Mouse (Mus musculus) limb, embryonic 14.5 days (tissue): ENCODE measurements around the gene Cish. TPM values are rescaled to one million over a fixed set of nuclear protein-coding genes. Genes with fewer than 3 reads are reported as not detected.
A peak's percentile ranks its signal among the peaks of the same experiment; 100 is the strongest.

ENCODE experiments used
- ATAC-seq: fragments of 200-750 bp; cut with Nextera tagmentation; 2 replicates; pipeline ENCODE4 v1.8.0; 2017; ENCODE audit warnings: low read depth, moderate number of reproducible peaks, moderate TSS enrichment; ENCODE audit not compliant: low FRiP score
- DNase-seq: peaks from one replicate; pipeline ENCODE4 v3.0.0-alpha.2; 2015; ENCODE audit warnings: low spot score
- H3K27ac ChIP-seq: fragments of 300-500 bp; sonication (generic); replicated peaks from 2 replicates; pipeline ENCODE4 v1.5.1; 2014; ENCODE audit warnings: low read depth, mild to moderate bottlenecking, low read length, moderate library complexity, mixed read lengths
- H3K27me3 ChIP-seq: fragments of 300-500 bp; sonication (generic); 2 replicates; pipeline ENCODE4 v1.6.1; 2014; ENCODE audit warnings: low read length, mixed read lengths; ENCODE audit not compliant: control insufficient read depth, insufficient read depth
- H3K36me3 ChIP-seq: fragments of 300-500 bp; sonication (generic); 2 replicates; pipeline ENCODE4 v1.6.1; 2014; ENCODE audit warnings: mild to moderate bottlenecking, low read length, moderate library complexity, mixed read lengths; ENCODE audit not compliant: control insufficient read depth, insufficient read depth
- H3K4me1 ChIP-seq: fragments of 300-500 bp; sonication (generic); 2 replicates; pipeline ENCODE4 v1.6.1; 2014; ENCODE audit warnings: antibody characterized with exemption, low read length, mixed read lengths; ENCODE audit not compliant: control insufficient read depth, insufficient read depth
- H3K4me2 ChIP-seq: fragments of 300-500 bp; sonication (generic); replicated peaks from 2 replicates; pipeline ENCODE4 v1.6.1; 2014; ENCODE audit warnings: low read depth, mild to moderate bottlenecking, low read length, moderate library complexity; ENCODE audit not compliant: severe bottlenecking
- H3K4me3 ChIP-seq: fragments of 300-500 bp; sonication (generic); replicated peaks from 2 replicates; pipeline ENCODE4 v1.5.1; 2014; ENCODE audit warnings: low read length
- H3K9ac ChIP-seq: fragments of 300-500 bp; sonication (generic); 2 replicates; pipeline ENCODE4 v1.6.1; 2014; ENCODE audit warnings: mild to moderate bottlenecking, low read depth, low read length, moderate library complexity; ENCODE audit not compliant: severe bottlenecking
- H3K9me3 ChIP-seq: fragments of 300-500 bp; sonication (generic); 2 replicates; pipeline ENCODE4 v1.6.1; 2016; ENCODE audit warnings: low read length; ENCODE audit not compliant: control insufficient read depth
- POLR2A ChIP-seq: fragments of 200-500 bp; IDR thresholded peaks from 2 replicates; pipeline ENCODE4 v1.8.0; 2012; ENCODE audit warnings: inconsistent platforms, mild to moderate bottlenecking, moderate library complexity, borderline replicate concordance; ENCODE audit not compliant: insufficient read depth, insufficient read length; ENCODE audit errors: extremely low read depth
- WGBS: fragments of 180-500 bp; shearing (Covaris S2); extraction: QIAGEN DNeasy Blood & Tissue Kit; methylation state at CpG from one replicate; pipeline ENCODE4 v1.1.7; 2014; 5-methylcytosine and 5-hydroxymethylcytosine counted together
- polyA plus RNA-seq, 2 experiments: library from polyadenylated mRNA; depleted of rRNA in 1 of 2; stranded (reverse) in 1 of 2; unstranded in 1 of 2; fragments of >200 nt; fragmentation: Nextera tagmentation in 1 of 2; extraction: Ambion mirVana in 1 of 2; gene quantifications; 2 replicates each; pipeline versions ENCODE4 v1.2.1 to v1.2.3; 2012 to 2014

Cish gene
- polyA plus RNA-seq, 2 experiments: 5.6 to 8.4 TPM

GRCm38 (mm10) chr9:107312811-107313584 is 17.2 kb downstream of the Cish start:
- Histone ChIP-seq H3K9me3 (no peaks in the 10 kb centered on the region), H3K27ac (no peak overlapping the region), H3K27me3 (no peaks in the 10 kb centered on the region), H3K4me3 (no peak overlapping the region), H3K4me1 (no peaks in the 10 kb centered on the region), H3K4me2 (no peak overlapping the region), H3K36me3 (no peaks in the 10 kb centered on the region), H3K9ac (no peak overlapping the region)
- TF ChIP-seq POLR2A: no peak
- ATAC-seq (no peak), DNase-seq (no peak)
- WGBS: 65% methylated on average over 10 of the region's 10 CpGs

- H3K27ac ChIP-seq: no peak overlapping the region
- ATAC-seq (no peak), DNase-seq (no peak)
- no peaks in the 10 kb centered on the region for H3K4me1 ChIP-seq
- H3K4me3 ChIP-seq: no peak overlapping the region
- H3K27me3 ChIP-seq: no peaks in the 10 kb centered on the region
- 81% methylated on average over 3 of the region's 3 CpGs for WGBS
- no peak for TF ChIP-seq POLR2A
- H3K4me2 ChIP-seq: no peak overlapping the region
- H3K9me3 ChIP-seq: no peaks in the 10 kb centered on the region
- no peaks in the 10 kb centered on the region for H3K36me3 ChIP-seq
- H3K9ac ChIP-seq: no peak overlapping the region
Observed at GRCm38 (mm10) chr9:107313926-107314325, 18.1 kb downstream of the Cish start.

GRCm38 (mm10) chr9:107315791-107316190 is 20.0 kb downstream of the Cish start:
- 71% methylated on average over 2 of the region's 2 CpGs for WGBS
- Histone ChIP-seq H3K27ac (no peak overlapping the region), H3K4me1 (no peaks in the 10 kb centered on the region), H3K9ac (no peak overlapping the region), H3K27me3 (no peaks in the 10 kb centered on the region), H3K9me3 (no peaks in the 10 kb centered on the region), H3K4me3 (no peak overlapping the region), H3K36me3 (no peaks in the 10 kb centered on the region), H3K4me2 (no peak overlapping the region)
- no peak for DNase-seq
- ATAC-seq: no peak
- TF ChIP-seq POLR2A: no peak

DNA sequence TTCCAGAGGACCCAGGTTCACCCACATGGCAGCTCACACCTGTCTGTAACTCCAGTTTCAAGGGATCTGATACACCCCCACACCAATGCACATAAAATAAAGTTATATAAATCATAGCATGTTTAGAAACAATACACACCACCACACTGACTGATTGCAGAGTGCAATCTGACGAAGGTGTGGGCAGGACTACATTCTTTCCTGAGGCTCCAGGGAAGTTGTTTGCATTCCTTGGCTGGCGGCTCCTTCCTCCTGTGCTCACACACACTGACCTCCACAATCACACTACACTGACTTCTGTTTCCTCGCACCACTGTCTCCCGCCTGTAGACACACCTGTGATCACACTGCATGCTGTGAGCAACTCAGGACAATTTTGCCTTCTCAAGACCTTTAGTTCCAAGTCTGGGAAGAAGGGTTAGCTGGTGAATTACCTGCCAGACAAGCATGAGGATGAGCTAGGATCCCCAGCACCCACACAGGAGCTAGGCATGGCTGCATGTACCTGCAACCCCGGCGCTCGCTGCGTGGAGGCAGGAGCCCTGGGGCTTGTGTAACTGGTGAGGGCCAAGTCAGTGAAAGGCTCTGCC is 26.7 kb downstream of the Cish start:
- no peak for TF ChIP-seq POLR2A
- Histone ChIP-seq H3K9ac (no peak overlapping the region), H3K4me1 (no peaks in the 10 kb centered on the region; the same call in 1 of the 2 replicates), H3K27ac (no peak overlapping the region), H3K27me3 (no peaks in the 10 kb centered on the region), H3K9me3 (no peaks in the 10 kb centered on the region), H3K4me2 (no peak overlapping the region), H3K36me3 (no peaks in the 10 kb centered on the region), H3K4me3 (no peak overlapping the region)
- DNase-seq: no peak
- 77% methylated on average over 8 of the region's 8 CpGs for WGBS
- ATAC-seq: no peak

DNA sequence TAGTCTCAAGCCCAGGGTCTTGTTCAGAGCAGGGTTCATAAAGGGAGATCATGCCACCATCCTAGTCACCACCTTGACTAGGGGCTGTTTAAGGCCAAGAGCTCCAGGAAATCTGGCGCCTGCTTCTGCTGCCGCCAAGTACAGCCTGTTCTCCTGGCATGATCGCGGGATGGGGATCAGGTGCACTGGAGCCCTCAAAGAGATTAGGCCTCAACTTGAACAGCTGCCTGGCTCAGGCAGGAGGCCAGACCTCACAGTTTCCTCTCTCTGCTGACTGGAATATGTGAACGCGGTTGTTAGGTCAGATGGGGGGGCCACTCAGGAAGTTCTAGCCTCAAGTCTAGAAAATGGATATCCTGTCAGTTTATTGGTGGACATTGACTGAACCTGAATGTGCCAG is 27.7 kb downstream of the Cish start:
- Histone ChIP-seq H3K9ac (no peak overlapping the region), H3K36me3 (no peaks in the 10 kb centered on the region), H3K27me3 (no peaks in the 10 kb centered on the region), H3K27ac (no peak overlapping the region), H3K4me1 (no peaks in the 10 kb centered on the region; the same call in 1 of the 2 replicates), H3K4me3 (no peak overlapping the region), H3K9me3 (no peaks in the 10 kb centered on the region), H3K4me2 (no peak overlapping the region)
- no peak for ATAC-seq
- peak; percentile 44 for DNase-seq
- 55% methylated on average over 6 of the region's 6 CpGs for WGBS
- TF ChIP-seq POLR2A: no peak
